Mouse (Mus musculus) liver, embryonic 16.5 days (tissue): Measurements from ENCODE around the gene AW551984. TPM values are rescaled to one million over a fixed set of nuclear protein-coding genes. Genes with fewer than 3 reads are reported as not detected.

Experiments
- ATAC-seq: fragments of 200-750 bp; cut with Nextera tagmentation; 2 replicates; pipeline ENCODE4 v1.8.0; 2017; ENCODE audit warnings: low read depth, mild to moderate bottlenecking, moderate number of reproducible peaks, moderate library complexity
- H3K27ac ChIP-seq: fragments of 300-500 bp; sonication (generic); 2 replicates; pipeline ENCODE4 v1.5.1; 2014; ENCODE audit warnings: mild to moderate bottlenecking, low read length
- H3K27me3 ChIP-seq: fragments of 300-500 bp; sonication (generic); 2 replicates; pipeline ENCODE4 v1.6.1; 2014; ENCODE audit warnings: low read depth, low read length, mixed read lengths; ENCODE audit not compliant: control insufficient read depth, insufficient read depth
- H3K36me3 ChIP-seq: fragments of 300-500 bp; sonication (generic); 2 replicates; pipeline ENCODE4 v1.6.1; 2014; ENCODE audit warnings: mild to moderate bottlenecking; ENCODE audit not compliant: control insufficient read depth, insufficient read depth
- H3K4me1 ChIP-seq: fragments of 300-500 bp; sonication (generic); 2 replicates; pipeline ENCODE4 v1.6.1; 2014; ENCODE audit warnings: low read depth, low read length, mixed read lengths; ENCODE audit not compliant: control insufficient read depth
- H3K4me2 ChIP-seq: fragments of 300-500 bp; sonication (generic); 2 replicates; pipeline ENCODE4 v1.6.1; 2014; ENCODE audit warnings: low read depth, low read length, mixed read lengths
- H3K4me3 ChIP-seq: fragments of 300-500 bp; sonication (generic); 2 replicates; pipeline ENCODE4 v1.5.1; 2014; ENCODE audit warnings: low read depth, mild to moderate bottlenecking, low read length
- H3K9ac ChIP-seq: fragments of 300-500 bp; sonication (generic); 2 replicates; pipeline ENCODE4 v1.6.1; 2014; ENCODE audit warnings: low read depth, low read length
- H3K9me3 ChIP-seq: fragments of 300-500 bp; sonication (generic); replicated peaks from 2 replicates; pipeline ENCODE4 v1.6.1; 2016; ENCODE audit warnings: low read length; ENCODE audit not compliant: control insufficient read depth
- WGBS: fragments of 180-500 bp; shearing (Covaris S2); extraction: QIAGEN DNeasy Blood & Tissue Kit; methylation state at CpG from one replicate; pipeline ENCODE4 v1.1.7; 2014; ENCODE audit not compliant: insufficient replicate concordance; 5-methylcytosine and 5-hydroxymethylcytosine counted together
- polyA plus RNA-seq: library from polyadenylated mRNA; unstranded; fragments of >200 nt; fragmentation: Nextera tagmentation; extraction: Ambion mirVana; gene quantifications from 2 replicates; pipeline ENCODE4 v1.2.1, GENCODE M21; 2015

The AW551984 gene
- polyA plus RNA-seq, 1 experiment from 2014 or later = 4.1 TPM

- H3K9ac ChIP-seq = no peak overlapping the region
- no peak for ATAC-seq
- H3K9me3 ChIP-seq = no peaks in the 10 kb centered on the region
- H3K4me3 ChIP-seq = no peak overlapping the region
- no peaks in the 10 kb centered on the region for H3K36me3 ChIP-seq
- no peaks in the 10 kb centered on the region for H3K27me3 ChIP-seq
- H3K4me1 ChIP-seq = no peaks in the 10 kb centered on the region
- no peak overlapping the region for H3K4me2 ChIP-seq
- H3K27ac ChIP-seq = no peak overlapping the region
- WGBS = 59% methylated on average over 5 of the region's 5 CpGs
Measured at GRCm38 (mm10) chr9:39550806-39551205, 53.4 kb downstream of the AW551984 start.

Other genes starting within 250 kb of the AW551984 start
- gene Olfr951, start 217.0 kb downstream of the AW551984 start, polyA plus RNA-seq = not detected in 2 replicates
- gene Olfr952, start 177.3 kb downstream of the AW551984 start, polyA plus RNA-seq = not detected in 2 replicates
- not detected in 2 replicates for gene Olfr954, start 147.7 kb downstream of the AW551984 start, polyA plus RNA-seq
- gene Olfr955, start 132.5 kb downstream of the AW551984 start, polyA plus RNA-seq = not detected in 2 replicates
- gene Olfr44, start 110.4 kb downstream of the AW551984 start, polyA plus RNA-seq = not detected in 2 replicates
- gene Olfr957, start 88.6 kb downstream of the AW551984 start, polyA plus RNA-seq = not detected in 2 replicates
- not detected in 2 replicates for gene Olfr958, start 50.3 kb downstream of the AW551984 start, polyA plus RNA-seq
- not detected in 2 replicates for gene Olfr959, start 28.8 kb downstream of the AW551984 start, polyA plus RNA-seq
- not detected in 2 replicates for gene Olfr148, start 6.3 kb upstream of the AW551984 start, polyA plus RNA-seq
- not detected in 2 replicates for gene Olfr960, start 17.0 kb upstream of the AW551984 start, polyA plus RNA-seq
- not detected in 2 replicates for gene Olfr961, start 40.7 kb upstream of the AW551984 start, polyA plus RNA-seq
- gene Olfr963, start 62.8 kb upstream of the AW551984 start, polyA plus RNA-seq = not detected in 2 replicates
- not detected in 2 replicates for gene Olfr149, start 102.7 kb upstream of the AW551984 start, polyA plus RNA-seq
- not detected in 2 replicates for gene Olfr965, start 107.0 kb upstream of the AW551984 start, polyA plus RNA-seq
- gene Olfr150, start 126.6 kb upstream of the AW551984 start, polyA plus RNA-seq = not detected in 2 replicates
- not detected in 2 replicates for gene Olfr967, start 141.8 kb upstream of the AW551984 start, polyA plus RNA-seq
- gene Olfr968, start 178.8 kb upstream of the AW551984 start, polyA plus RNA-seq = not detected in 2 replicates
- not detected in 2 replicates for gene Olfr969, start 186.5 kb upstream of the AW551984 start, polyA plus RNA-seq
- not detected in 2 replicates for gene Olfr970, start 204.5 kb upstream of the AW551984 start, polyA plus RNA-seq
- not detected in 2 replicates for gene Olfr971, start 232.5 kb upstream of the AW551984 start, polyA plus RNA-seq